Mouse (Mus musculus) heart, postnatal 0 days (tissue): Measurements from ENCODE around the gene Raver1.

Experiments
- CTCF ChIP-seq: IDR thresholded peaks from 2 replicates; pipeline ENCODE4 v1.5.1; 2016; ENCODE audit warnings: antibody characterized with exemption, control low read depth, low read depth
- EP300 ChIP-seq: IDR thresholded peaks from 2 replicates; pipeline ENCODE4 v1.6.1; 2016; ENCODE audit warnings: antibody characterized with exemption, low read depth

GRCm38 (mm10) chr9:21029291-21030054 is 62.3 kb downstream of the Raver1 start, which contains the start of gene Icam4:
- peak; percentile 75 for TF ChIP-seq CTCF
- TF ChIP-seq EP300 = no peak
